Mouse (Mus musculus): ENCODE data around the gene Axl. TPM values are rescaled to one million over a fixed set of nuclear protein-coding genes. Genes with fewer than 3 reads are reported as not detected.

Gene Axl
- total RNA-seq, 1 experiment, result 56.5 TPM

DNA sequence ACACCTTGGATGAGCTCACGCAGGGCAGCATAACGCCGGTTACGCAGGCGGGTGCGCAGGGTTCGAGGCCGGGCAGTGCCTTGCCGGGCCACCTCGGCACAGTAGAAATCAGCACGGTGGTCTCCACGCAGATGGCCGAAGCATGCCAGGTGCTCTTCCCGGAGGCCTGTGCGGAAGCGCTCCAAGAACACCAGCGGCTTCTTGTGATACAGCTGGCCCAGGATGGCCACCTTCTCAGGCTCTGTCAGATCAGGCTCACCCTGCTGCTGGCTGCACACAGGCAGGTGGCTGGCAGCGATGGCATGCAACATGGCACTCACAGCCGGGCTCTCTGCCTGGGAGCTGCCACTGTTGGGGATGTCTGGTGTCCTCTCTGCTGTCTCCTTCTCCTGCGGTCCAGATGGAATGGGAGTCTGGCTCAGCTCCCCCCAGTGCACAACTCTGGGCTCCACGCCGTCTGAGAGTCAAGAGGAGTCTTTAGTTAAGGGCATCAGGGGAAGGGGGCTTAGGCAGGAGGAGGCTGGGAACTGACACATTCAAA is 72.7 kb downstream of the Axl start:
- DNase-seq (ENCODE audit: low read depth, low spot score), result no peak
- H3K36me3 ChIP-seq (ENCODE audit: control insufficient read depth, insufficient read depth, low read length, poor library complexity, severe bottlenecking), result peaks cover 39% of the 10 kb centered on the region
- no peak overlapping the region; a peak in 1 of 4 replicates for H3K4me3 ChIP-seq (ENCODE audit: insufficient read depth in 1 of 2, low read depth in 1 of 2, low read length in 2 of 2, poor library complexity in 1 of 2, severe bottlenecking in 1 of 2)
- H3K4me1 ChIP-seq (ENCODE audit: control insufficient read depth in 2 of 2, insufficient read depth in 2 of 2, low read length in 2 of 2, poor library complexity in 1 of 2), result peaks cover 3 to 5% of the 10 kb centered on the region in 2 experiments; a peak in 1 of 4 replicates
- TF ChIP-seq HCFC1 (IDR thresholded peaks at IDR 0.05; ENCODE audit: borderline replicate concordance, insufficient read depth, low read length) (no peak), ZNF384 (IDR thresholded peaks at IDR 0.05; ENCODE audit: low read depth, low read length) (no peak), ZC3H11A (IDR thresholded peaks at IDR 0.05; ENCODE audit: borderline replicate concordance, low read depth, low read length) (no peak), CHD2 (IDR thresholded peaks at IDR 0.05; ENCODE audit: low read depth, low read length) (no peak), MAFK (IDR thresholded peaks at IDR 0.05; ENCODE audit: insufficient read depth, low read depth, low read length) (no peak)
- in situ Hi-C loops (cut with MboI; ENCODE audit: low sequenced_read_pairs in 2 of 2, unreplicated experiment in 2 of 2), result no loop called here
- H3K9me3 ChIP-seq (ENCODE audit: control insufficient read depth, insufficient read depth, low read depth, low read length), result no peaks in the 10 kb centered on the region
- H3K9ac ChIP-seq (ENCODE audit: insufficient read depth, low read depth, low read length, poor library complexity, severe bottlenecking), result no peak overlapping the region
- H3K27ac ChIP-seq (ENCODE audit: insufficient read depth, low read depth, low read length, poor library complexity, severe bottlenecking), result no peak overlapping the region

DNA sequence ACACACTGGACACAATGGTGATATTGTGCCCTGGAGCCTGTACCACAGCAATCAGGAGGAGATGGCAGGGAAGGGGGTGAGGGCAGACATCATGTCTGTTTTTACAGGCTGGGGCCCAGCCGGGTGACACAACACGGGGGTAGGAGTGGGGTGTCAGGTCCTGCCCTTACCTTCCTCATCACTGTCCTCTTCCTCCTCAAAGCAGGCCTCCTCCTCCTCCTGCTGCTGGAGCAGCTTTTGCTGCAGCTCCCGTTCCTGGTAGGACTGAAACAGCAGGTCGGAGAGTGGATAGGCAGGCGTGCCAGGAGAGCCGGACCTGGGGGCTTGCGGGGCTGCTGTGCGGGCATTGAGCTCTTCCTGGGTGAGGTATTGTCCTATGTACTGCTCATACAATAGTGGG is 73.9 kb downstream of the Axl start:
- H3K9ac ChIP-seq (ENCODE audit: insufficient read depth, low read depth, low read length, poor library complexity, severe bottlenecking), result no peak overlapping the region
- no peaks in the 10 kb centered on the region for H3K9me3 ChIP-seq (ENCODE audit: control insufficient read depth, insufficient read depth, low read depth, low read length)
- peaks cover 6 to 12% of the 10 kb centered on the region in 2 experiments; a peak in 1 of 4 replicates for H3K4me1 ChIP-seq (ENCODE audit: control insufficient read depth in 2 of 2, insufficient read depth in 2 of 2, low read length in 2 of 2, poor library complexity in 1 of 2)
- DNase-seq (ENCODE audit: low read depth, low spot score), result no peak
- no peak overlapping the region for H3K4me3 ChIP-seq (ENCODE audit: insufficient read depth in 1 of 2, low read depth in 1 of 2, low read length in 2 of 2, poor library complexity in 1 of 2, severe bottlenecking in 1 of 2)
- in situ Hi-C loops (cut with MboI; ENCODE audit: low sequenced_read_pairs in 2 of 2, unreplicated experiment in 2 of 2), result no loop called here
- TF ChIP-seq HCFC1 (IDR thresholded peaks at IDR 0.05; ENCODE audit: borderline replicate concordance, insufficient read depth, low read length), result no peak
- no peak for TF ChIP-seq CHD2 (IDR thresholded peaks at IDR 0.05; ENCODE audit: low read depth, low read length)
- no peak for TF ChIP-seq ZNF384 (IDR thresholded peaks at IDR 0.05; ENCODE audit: low read depth, low read length)
- TF ChIP-seq MAFK (IDR thresholded peaks at IDR 0.05; ENCODE audit: insufficient read depth, low read depth, low read length), result no peak
- TF ChIP-seq ZC3H11A (IDR thresholded peaks at IDR 0.05; ENCODE audit: borderline replicate concordance, low read depth, low read length), result no peak
- H3K36me3 ChIP-seq (ENCODE audit: control insufficient read depth, insufficient read depth, low read length, poor library complexity, severe bottlenecking), result peaks cover 32% of the 10 kb centered on the region; the same call in 1 of the 2 replicates
- no peak overlapping the region for H3K27ac ChIP-seq (ENCODE audit: insufficient read depth, low read depth, low read length, poor library complexity, severe bottlenecking)

DNA sequence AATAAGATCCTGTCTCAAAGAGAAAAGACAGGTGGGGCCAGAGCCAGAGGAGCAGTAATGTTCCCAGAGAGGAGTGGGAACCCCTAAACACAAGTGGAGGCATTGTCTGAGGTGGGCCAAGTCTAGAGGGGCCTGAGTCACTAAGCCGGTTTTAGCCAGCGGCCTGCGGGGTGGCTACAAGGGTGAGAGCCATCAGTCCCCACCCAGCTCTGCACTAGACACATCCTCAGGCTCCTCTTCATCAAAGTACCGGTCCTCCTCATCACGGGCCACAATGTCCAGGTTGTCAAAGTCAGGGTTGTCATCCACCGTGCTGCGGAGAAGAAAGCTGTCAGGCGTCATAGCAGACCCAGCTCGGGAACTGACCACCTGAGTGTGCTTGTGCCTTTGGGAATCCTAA is 75.7 kb downstream of the Axl start:
- peaks cover 3 to 17% of the 10 kb centered on the region in 2 experiments; a peak in 1 of 4 replicates for H3K4me1 ChIP-seq (ENCODE audit: control insufficient read depth in 2 of 2, insufficient read depth in 2 of 2, low read length in 2 of 2, poor library complexity in 1 of 2)
- DNase-seq (ENCODE audit: low read depth, low spot score), result no peak
- H3K36me3 ChIP-seq (ENCODE audit: control insufficient read depth, insufficient read depth, low read length, poor library complexity, severe bottlenecking), result peaks cover 32% of the 10 kb centered on the region; the same call in 1 of the 2 replicates
- H3K9ac ChIP-seq (ENCODE audit: insufficient read depth, low read depth, low read length, poor library complexity, severe bottlenecking), result no peak overlapping the region
- H3K4me3 ChIP-seq (ENCODE audit: insufficient read depth in 1 of 2, low read depth in 1 of 2, low read length in 2 of 2, poor library complexity in 1 of 2, severe bottlenecking in 1 of 2), result no peak overlapping the region
- H3K9me3 ChIP-seq (ENCODE audit: control insufficient read depth, insufficient read depth, low read depth, low read length), result no peaks in the 10 kb centered on the region
- H3K27ac ChIP-seq (ENCODE audit: insufficient read depth, low read depth, low read length, poor library complexity, severe bottlenecking), result no peak overlapping the region
- in situ Hi-C loops (cut with MboI; ENCODE audit: low sequenced_read_pairs in 2 of 2, unreplicated experiment in 2 of 2), result no loop called here
- TF ChIP-seq ZNF384 (IDR thresholded peaks at IDR 0.05; ENCODE audit: low read depth, low read length) (no peak), ZC3H11A (IDR thresholded peaks at IDR 0.05; ENCODE audit: borderline replicate concordance, low read depth, low read length) (no peak), HCFC1 (IDR thresholded peaks at IDR 0.05; ENCODE audit: borderline replicate concordance, insufficient read depth, low read length) (no peak), CHD2 (IDR thresholded peaks at IDR 0.05; ENCODE audit: low read depth, low read length) (no peak), MAFK (IDR thresholded peaks at IDR 0.05; ENCODE audit: insufficient read depth, low read depth, low read length) (no peak)

DNA sequence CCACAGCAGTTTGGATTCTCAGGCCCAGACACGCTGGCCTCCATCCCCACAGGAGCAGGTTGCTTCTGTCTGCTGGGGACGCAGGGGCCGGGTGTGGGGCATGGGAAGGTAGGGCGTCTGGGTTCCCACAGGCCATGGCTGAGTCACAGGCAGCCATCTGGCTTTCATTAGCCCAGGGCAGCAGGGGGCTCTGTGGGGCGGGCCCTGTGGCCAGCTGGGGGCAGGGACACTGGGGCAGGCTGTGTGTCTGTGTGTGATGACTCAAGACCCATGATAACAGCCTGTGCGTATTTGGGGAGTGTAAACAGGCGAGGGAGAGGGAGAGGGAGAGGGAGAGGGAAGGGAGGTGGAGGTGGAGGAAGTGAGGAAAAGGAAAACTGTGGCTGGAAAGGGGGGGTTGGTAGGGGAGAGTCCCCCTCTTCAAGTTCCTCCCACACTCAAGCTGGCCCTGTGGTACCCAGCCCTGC is 76.7 kb downstream of the Axl start:
- no peak overlapping the region for H3K9ac ChIP-seq (ENCODE audit: insufficient read depth, low read depth, low read length, poor library complexity, severe bottlenecking)
- H3K4me3 ChIP-seq (ENCODE audit: insufficient read depth in 1 of 2, low read depth in 1 of 2, low read length in 2 of 2, poor library complexity in 1 of 2, severe bottlenecking in 1 of 2), result no peak overlapping the region
- no peak overlapping the region for H3K27ac ChIP-seq (ENCODE audit: insufficient read depth, low read depth, low read length, poor library complexity, severe bottlenecking)
- TF ChIP-seq CHD2 (IDR thresholded peaks at IDR 0.05; ENCODE audit: low read depth, low read length), result no peak
- TF ChIP-seq MAFK (IDR thresholded peaks at IDR 0.05; ENCODE audit: insufficient read depth, low read depth, low read length), result no peak
- TF ChIP-seq ZNF384 (IDR thresholded peaks at IDR 0.05; ENCODE audit: low read depth, low read length), result no peak
- TF ChIP-seq ZC3H11A (IDR thresholded peaks at IDR 0.05; ENCODE audit: borderline replicate concordance, low read depth, low read length), result no peak
- TF ChIP-seq HCFC1 (IDR thresholded peaks at IDR 0.05; ENCODE audit: borderline replicate concordance, insufficient read depth, low read length), result no peak
- no peak for DNase-seq (ENCODE audit: low read depth, low spot score)
- no peaks in the 10 kb centered on the region for H3K9me3 ChIP-seq (ENCODE audit: control insufficient read depth, insufficient read depth, low read depth, low read length)
- H3K36me3 ChIP-seq (ENCODE audit: control insufficient read depth, insufficient read depth, low read length, poor library complexity, severe bottlenecking), result peaks cover 32% of the 10 kb centered on the region; the same call in 1 of the 2 replicates
- H3K4me1 ChIP-seq (ENCODE audit: control insufficient read depth in 2 of 2, insufficient read depth in 2 of 2, low read length in 2 of 2, poor library complexity in 1 of 2), result peaks cover 3 to 20% of the 10 kb centered on the region in 2 experiments; a peak in 1 of 4 replicates
- in situ Hi-C loops (cut with MboI; ENCODE audit: low sequenced_read_pairs in 2 of 2, unreplicated experiment in 2 of 2), result no loop called here
